Mouse (Mus musculus) embryonic facial prominence, embryonic 12.5 days (tissue): ENCODE data around the gene Aph1c. TPM values are rescaled to one million over a fixed set of nuclear protein-coding genes. Genes with fewer than 3 reads are reported as not detected.
"Not testable (repeated sequence)": the region's sequence is repeated elsewhere in the genome, so short reads cannot be mapped to it uniquely, and the experiment has no call there.

Experiments used
- ATAC-seq: fragments of 200-750 bp; cut with Nextera tagmentation; 2 replicates; pipeline ENCODE4 v1.8.0; 2017; ENCODE audit not compliant: insufficient number of reproducible peaks, insufficient read depth, low FRiP score, low TSS enrichment
- H3K27ac ChIP-seq: fragments of 300-500 bp; sonication (generic); 2 replicates; pipeline ENCODE4 v1.5.1; 2016; ENCODE audit warnings: mild to moderate bottlenecking
- H3K27me3 ChIP-seq: fragments of 300-500 bp; sonication (generic); 2 replicates; pipeline ENCODE4 v1.6.1; 2016; ENCODE audit warnings: mild to moderate bottlenecking, moderate library complexity
- H3K36me3 ChIP-seq: fragments of 300-500 bp; sonication (generic); 2 replicates; pipeline ENCODE4 v1.6.1; 2016; ENCODE audit warnings: mild to moderate bottlenecking
- H3K4me1 ChIP-seq: fragments of 300-500 bp; sonication (generic); 2 replicates; pipeline ENCODE4 v1.6.1; 2016
- H3K4me2 ChIP-seq: fragments of 300-500 bp; sonication (generic); replicated peaks from 2 replicates; pipeline ENCODE4 v1.6.1; 2016; ENCODE audit warnings: mild to moderate bottlenecking, moderate library complexity
- H3K4me3 ChIP-seq: fragments of 300-500 bp; sonication (generic); 2 replicates; pipeline ENCODE4 v1.5.1; 2016; ENCODE audit warnings: mild to moderate bottlenecking
- H3K9ac ChIP-seq: fragments of 300-500 bp; sonication (generic); 2 replicates; pipeline ENCODE4 v1.6.1; 2016; ENCODE audit warnings: mild to moderate bottlenecking, moderate library complexity
- H3K9me3 ChIP-seq: fragments of 300-500 bp; sonication (generic); 2 replicates; pipeline ENCODE4 v1.6.1; 2016; ENCODE audit warnings: mild to moderate bottlenecking, moderate library complexity
- WGBS: fragments of 180-500 bp; shearing (Covaris S2); methylation state at CpG from one replicate; pipeline ENCODE4 v1.1.7; 2016; 5-methylcytosine and 5-hydroxymethylcytosine counted together
- polyA plus RNA-seq: library from polyadenylated mRNA; unstranded; fragments of >200 nt; fragmentation: Nextera tagmentation; extraction: Ambion mirVana; gene quantifications from 2 replicates; pipeline ENCODE4 v1.2.1, GENCODE M21; 2016

Aph1c gene
- polyA plus RNA-seq, 1 experiment from 2014 or later, result 2.9 TPM

DNA sequence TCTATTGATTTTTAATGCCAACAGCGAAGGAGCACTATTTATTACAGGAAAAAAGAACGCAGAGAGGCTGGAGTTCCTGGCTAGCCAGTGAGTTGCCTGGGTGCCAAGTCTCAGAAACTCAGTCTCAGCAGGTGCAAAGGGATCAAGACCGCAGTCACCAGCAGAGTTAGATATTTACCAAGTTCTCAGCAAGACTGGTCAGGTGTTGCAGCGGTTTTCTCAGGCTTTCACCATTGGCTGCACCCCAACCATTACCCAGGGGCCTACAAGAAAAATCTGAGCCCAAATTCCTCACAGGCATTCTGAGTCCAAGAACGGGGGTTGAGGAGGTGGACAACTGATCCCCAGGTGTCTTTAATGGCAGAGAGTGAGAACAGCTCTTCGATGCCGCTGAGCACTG is 675 bp downstream of the Aph1c start:
- Histone ChIP-seq H3K27me3 (peaks cover 4% of the 10 kb centered on the region; the same call in 1 of the 2 replicates), H3K36me3 (no peaks in the 10 kb centered on the region), H3K9ac (peak overlapping the region; percentile 39; the same call in 1 of the 2 replicates), H3K9me3 (no peaks in the 10 kb centered on the region), H3K4me2 (peak overlapping the region; percentile 96), H3K4me3 (peak overlapping the region; percentile 51), H3K27ac (no peak overlapping the region), H3K4me1 (peaks cover 7% of the 10 kb centered on the region; the same call in 1 of the 2 replicates)
- 19% methylated on average over 7 of the region's 7 CpGs for WGBS
- ATAC-seq, result no peak

DNA sequence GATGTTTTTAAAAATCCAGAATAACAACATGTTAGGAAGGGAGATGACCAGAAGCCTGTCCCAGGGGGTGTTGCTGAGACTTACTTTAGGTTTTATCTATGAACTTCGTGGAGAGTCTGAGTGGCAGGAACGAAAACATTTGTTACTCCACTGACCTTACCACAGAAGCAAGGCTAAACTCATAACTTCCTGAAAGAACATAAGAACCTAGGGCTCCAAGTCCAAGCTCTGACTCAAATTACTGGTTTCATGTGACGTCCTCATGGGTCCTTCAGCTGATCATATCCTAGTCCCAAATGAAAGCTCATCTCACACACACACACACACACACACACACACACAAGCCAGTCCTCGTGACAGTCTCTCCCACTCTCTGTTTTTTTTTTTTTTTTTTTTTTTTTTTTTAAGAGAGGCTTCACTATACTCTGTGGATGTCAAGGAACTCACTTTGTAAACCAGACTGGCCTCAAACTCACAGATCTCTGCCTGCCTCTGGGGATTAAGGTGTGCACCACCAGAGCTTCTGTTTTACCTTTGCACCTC is 2.1 kb downstream of the Aph1c start:
- no peak overlapping the region for H3K9ac ChIP-seq
- no peak for ATAC-seq
- WGBS, result 42% methylated on average over 4 of the region's 4 CpGs

DNA sequence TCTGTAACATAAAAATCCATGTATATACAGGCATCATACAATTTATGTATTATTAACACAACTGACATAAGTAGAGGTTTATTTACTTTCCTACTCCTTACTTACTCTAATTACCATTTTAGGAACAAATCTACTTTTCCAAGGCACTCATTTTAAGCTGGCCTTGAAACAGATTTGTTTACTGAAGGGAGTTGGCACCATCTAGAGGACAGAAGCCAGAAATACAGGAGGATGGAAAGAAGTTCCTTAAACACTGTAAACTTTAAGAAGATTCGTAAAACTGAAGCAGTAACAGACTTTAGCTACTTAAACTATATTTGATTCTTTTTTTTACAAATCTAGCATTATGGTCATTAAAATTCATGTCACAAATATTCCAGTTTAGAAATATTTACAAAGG is 8.5 kb downstream of the Aph1c start:
- Histone ChIP-seq H3K27ac (no peak overlapping the region), H3K27me3 (peaks cover 4% of the 10 kb centered on the region; the same call in 1 of the 2 replicates), H3K36me3 (no peaks in the 10 kb centered on the region), H3K4me3 (no peak overlapping the region), H3K4me2 (no peak overlapping the region), H3K4me1 (no peaks in the 10 kb centered on the region), H3K9ac (no peak overlapping the region), H3K9me3 (no peaks in the 10 kb centered on the region)
- ATAC-seq, result no peak
- 34% methylated on average over 1 of the region's 1 CpGs for WGBS

More for the DNA sequence above, 2.1 kb downstream of the Aph1c start:
- peaks cover 7% of the 10 kb centered on the region; the same call in 1 of the 2 replicates for H3K4me1 ChIP-seq
- no peak overlapping the region for H3K27ac ChIP-seq
- H3K27me3 ChIP-seq, result peaks cover 8% of the 10 kb centered on the region; the same call in 1 of the 2 replicates
- H3K9me3 ChIP-seq, result no peaks in the 10 kb centered on the region
- no peaks in the 10 kb centered on the region for H3K36me3 ChIP-seq
- no peak overlapping the region for H3K4me3 ChIP-seq
- H3K4me2 ChIP-seq, result no peak overlapping the region

DNA sequence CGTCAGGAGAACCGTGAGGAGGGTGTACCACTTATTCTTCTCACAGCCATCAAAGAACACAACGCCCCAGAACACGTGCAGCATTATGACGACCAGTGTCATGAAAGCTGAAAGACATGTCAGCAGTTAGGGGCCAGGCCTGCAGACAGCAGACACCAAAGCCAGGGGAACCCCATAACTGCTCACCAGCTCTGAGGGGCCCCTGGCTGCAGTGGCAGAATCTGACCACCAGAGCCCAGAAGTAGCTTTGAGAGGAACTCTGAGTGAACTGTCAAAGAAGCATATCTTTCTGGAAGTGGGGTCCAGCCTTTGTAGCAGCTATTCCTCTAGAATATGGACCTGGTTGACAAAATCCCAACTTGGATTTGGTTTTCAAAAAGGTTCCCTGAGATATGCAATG is 12.3 kb downstream of the Aph1c start:
- H3K4me3 ChIP-seq, ATAC-seq, H3K9ac ChIP-seq, H3K27me3 ChIP-seq, H3K9me3 ChIP-seq, H3K36me3 ChIP-seq, H3K4me2 ChIP-seq, H3K27ac ChIP-seq, H3K4me1 ChIP-seq: not testable (repeated sequence)
- WGBS, result 87% methylated on average over 3 of the region's 5 CpGs

DNA sequence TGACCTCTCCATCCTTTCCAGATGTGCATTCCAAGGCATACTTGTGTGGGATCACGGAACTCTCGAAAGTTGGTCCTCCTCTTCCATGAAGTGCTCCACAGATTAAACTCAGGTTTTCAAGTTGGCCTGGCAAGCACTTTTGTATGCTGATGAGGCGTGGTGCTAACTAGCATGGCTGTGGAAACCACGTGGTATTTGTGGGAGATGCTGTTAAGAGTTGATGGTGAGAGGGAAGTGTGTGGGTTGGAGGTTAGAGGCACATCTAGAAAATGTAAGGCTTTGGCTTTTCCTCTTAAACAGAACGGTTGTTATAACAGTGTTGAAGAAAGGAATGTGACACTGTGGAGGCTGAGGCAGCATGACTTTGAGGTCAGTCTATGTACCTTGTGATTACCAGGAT is 13.5 kb downstream of the Aph1c start:
- Histone ChIP-seq H3K4me3 (no peak overlapping the region), H3K36me3 (no peaks in the 10 kb centered on the region), H3K27me3 (no peaks in the 10 kb centered on the region), H3K4me1 (no peaks in the 10 kb centered on the region), H3K9me3 (no peaks in the 10 kb centered on the region), H3K9ac (no peak overlapping the region), H3K27ac (no peak overlapping the region), H3K4me2 (no peak overlapping the region)
- no peak for ATAC-seq
- 76% methylated on average over 5 of the region's 5 CpGs for WGBS

DNA sequence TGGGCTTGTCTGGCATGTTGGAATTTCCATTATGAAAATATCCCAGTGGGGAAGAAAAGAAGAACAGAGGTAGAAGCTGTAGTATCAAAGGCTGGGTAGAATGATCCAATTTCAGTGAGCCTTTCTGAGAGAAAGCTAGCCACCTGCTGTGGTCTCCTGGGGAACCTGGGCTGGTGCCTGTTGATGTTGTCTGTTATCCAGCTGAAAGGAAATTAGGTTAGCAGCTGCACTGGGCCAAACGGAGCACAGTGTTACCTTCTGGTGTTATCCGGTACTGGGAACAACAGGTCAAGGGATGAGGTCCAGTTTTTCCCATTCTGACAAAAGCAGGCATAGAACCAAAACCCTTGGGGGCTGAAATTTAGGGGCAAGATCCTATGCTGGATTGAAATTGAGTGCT is 21.1 kb downstream of the Aph1c start:
- Histone ChIP-seq H3K36me3 (no peaks in the 10 kb centered on the region), H3K4me1 (0 out of 2 replicates have a peak, but pooled peaks cover 5% of the 10 kb centered on the region), H3K9me3 (no peaks in the 10 kb centered on the region), H3K9ac (no peak overlapping the region), H3K27ac (no peak overlapping the region), H3K4me2 (no peak overlapping the region), H3K27me3 (no peaks in the 10 kb centered on the region), H3K4me3 (no peak overlapping the region)
- WGBS, result 5% methylated on average over 2 of the region's 2 CpGs
- ATAC-seq, result no peak

DNA sequence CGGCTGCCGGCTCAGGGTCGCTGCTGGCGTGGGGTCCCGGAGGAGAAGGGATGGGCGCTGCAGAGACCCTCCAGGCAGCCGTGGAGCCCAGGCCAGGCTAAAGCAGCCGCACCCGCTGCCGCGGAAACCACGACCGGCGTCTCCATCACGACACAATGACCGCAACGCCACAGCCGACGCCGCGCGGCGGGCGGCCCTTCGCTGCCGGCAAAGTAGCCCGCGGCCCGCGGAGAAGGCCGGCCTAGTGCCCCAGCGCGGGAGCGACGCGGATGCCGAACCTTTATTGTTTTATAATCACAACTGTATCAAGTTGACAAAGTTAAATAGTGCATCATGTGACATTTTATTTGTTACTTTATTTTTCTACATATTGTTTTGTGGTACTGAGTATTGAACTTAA is 28.6 kb downstream of the Aph1c start:
- Histone ChIP-seq H3K4me2 (peak overlapping the region; percentile 54), H3K27me3 (peaks cover 31% of the 10 kb centered on the region), H3K4me3 (peak overlapping the region; percentile 27), H3K9ac (peak overlapping the region; percentile 42; the same call in 1 of the 2 replicates)
- H3K4me1 ChIP-seq, H3K36me3 ChIP-seq, H3K27ac ChIP-seq, ATAC-seq, H3K9me3 ChIP-seq: not testable (repeated sequence)
- WGBS, result 1% methylated on average over 30 of the region's 37 CpGs

DNA sequence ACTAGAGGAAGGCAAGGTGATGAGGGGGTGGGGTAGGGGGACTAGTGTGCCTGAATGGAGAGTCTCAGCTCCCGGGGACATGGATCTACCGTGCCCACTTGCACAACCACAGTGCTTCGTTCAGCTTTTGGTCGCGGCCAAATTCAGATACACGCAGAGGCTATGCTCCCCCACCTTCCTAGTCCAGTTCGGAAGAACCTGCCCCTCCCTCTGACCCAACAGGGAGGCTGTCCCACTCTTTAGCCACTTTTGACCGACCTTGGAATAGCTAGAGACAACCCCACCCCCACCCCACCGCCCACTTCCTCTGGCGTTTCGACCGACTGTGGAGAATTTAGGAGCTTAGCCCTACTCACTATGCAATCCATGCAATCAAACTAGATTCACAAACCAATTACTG is 32.6 kb downstream of the Aph1c start:
- Histone ChIP-seq H3K36me3 (no peaks in the 10 kb centered on the region), H3K4me2 (no peak overlapping the region), H3K27ac (no peak overlapping the region), H3K27me3 (peaks cover 28% of the 10 kb centered on the region), H3K9ac (no peak overlapping the region), H3K4me3 (no peak overlapping the region), H3K9me3 (no peaks in the 10 kb centered on the region), H3K4me1 (no peaks in the 10 kb centered on the region)
- no peak for ATAC-seq
- WGBS, result 42% methylated on average over 12 of the region's 12 CpGs

DNA sequence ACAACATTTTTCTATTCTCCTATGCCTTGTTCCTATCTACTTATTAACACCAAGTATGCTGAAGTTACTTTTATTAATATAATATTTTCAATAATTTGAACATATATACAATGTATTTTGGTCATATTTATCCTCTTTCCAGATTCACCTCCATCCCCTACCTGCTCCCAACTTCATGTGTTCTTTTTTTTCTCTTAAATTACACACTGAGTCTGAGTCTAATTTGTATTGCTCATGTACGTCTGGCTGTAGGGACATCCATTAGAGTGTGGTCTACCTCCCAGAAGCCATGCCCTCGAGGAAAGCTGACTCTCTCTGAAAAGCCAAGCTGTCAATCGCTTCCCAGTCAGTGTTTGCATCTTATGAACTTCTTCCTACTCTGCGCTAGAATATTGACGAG is 37.8 kb downstream of the Aph1c start, which contains the start of gene Gm10647:
Gm10647 (plus strand) TSS at position 301 of the 400 bp plus-strand sequence.
- 67% methylated on average over 5 of the region's 5 CpGs for WGBS
- ATAC-seq, result no peak
- Histone ChIP-seq H3K36me3 (no peaks in the 10 kb centered on the region), H3K9ac (peak within 1 kb of the TSS; percentile 15; the same call in 1 of the 2 replicates), H3K27ac (peak within 1 kb of the TSS; percentile 90; the same call in 1 of the 2 replicates), H3K9me3 (no peaks in the 10 kb centered on the region), H3K27me3 (no peaks in the 10 kb centered on the region), H3K4me3 (peak within 1 kb of the TSS; percentile 61), H3K4me1 (0 out of 2 replicates have a peak, but pooled peaks cover 3% of the 10 kb centered on the region), H3K4me2 (peak within 1 kb of the TSS; percentile 61)

DNA sequence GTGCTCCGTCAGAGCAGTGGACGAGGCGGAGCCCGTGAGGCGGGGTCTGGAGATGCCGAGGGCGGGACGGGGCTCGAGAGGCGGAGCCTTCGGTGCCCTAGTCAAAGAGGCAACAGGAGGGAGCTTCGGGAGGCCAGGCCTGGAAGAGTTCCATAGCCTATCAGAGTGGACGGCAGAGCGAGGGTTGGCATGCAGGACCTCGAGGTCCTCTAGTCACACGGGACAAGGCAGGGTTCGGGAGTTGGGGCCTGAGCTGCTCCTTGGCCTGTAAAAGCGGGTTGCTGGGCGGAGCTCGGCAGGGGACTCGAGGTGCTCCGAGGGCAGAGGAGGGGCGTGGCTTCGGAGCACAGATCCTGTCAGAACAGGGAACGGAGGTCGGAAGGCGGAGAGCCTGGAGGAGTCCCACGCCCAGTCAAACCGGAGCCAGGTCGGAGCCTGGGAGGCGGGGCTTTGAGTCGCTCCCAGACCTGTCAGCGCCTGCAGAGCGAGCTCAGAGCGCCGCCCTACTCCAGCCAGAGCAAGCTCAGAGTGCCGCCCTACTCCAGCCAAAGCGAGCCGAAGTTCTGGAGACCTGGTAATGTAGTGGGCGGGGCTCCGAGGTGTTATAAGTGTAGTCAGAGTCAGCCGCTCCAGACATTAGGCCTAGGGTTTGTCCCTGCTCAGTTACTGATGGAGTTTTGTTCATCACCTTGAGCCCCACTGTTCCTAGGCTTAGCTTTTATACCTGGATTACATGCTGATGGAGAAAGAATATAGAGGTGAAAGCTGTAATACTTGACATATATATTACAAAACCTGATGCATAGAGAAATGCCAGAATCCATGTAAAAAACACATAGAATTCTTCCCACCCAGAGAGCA is 38.8 kb downstream of the Aph1c start, which contains the start of gene Aph1b:
Aph1b (minus strand) TSS at position 27 of the 861 bp plus-strand sequence.
- peak within 1 kb of the TSS; percentile 90 for H3K27ac ChIP-seq
- H3K9me3 ChIP-seq, result no peaks in the 10 kb centered on the region
- 0 out of 2 replicates have a peak, but pooled peaks cover 3% of the 10 kb centered on the region for H3K4me1 ChIP-seq
- H3K4me2 ChIP-seq, result peak within 1 kb of the TSS; percentile 61
- H3K4me3 ChIP-seq, result peak within 1 kb of the TSS; percentile 61
- under 1% methylated on average over 42 of the region's 42 CpGs for WGBS
- peak within 1 kb of the TSS; percentile 63 for H3K9ac ChIP-seq
- no peaks in the 10 kb centered on the region for H3K27me3 ChIP-seq
- no peaks in the 10 kb centered on the region for H3K36me3 ChIP-seq
- ATAC-seq, result peak; percentile 98

DNA sequence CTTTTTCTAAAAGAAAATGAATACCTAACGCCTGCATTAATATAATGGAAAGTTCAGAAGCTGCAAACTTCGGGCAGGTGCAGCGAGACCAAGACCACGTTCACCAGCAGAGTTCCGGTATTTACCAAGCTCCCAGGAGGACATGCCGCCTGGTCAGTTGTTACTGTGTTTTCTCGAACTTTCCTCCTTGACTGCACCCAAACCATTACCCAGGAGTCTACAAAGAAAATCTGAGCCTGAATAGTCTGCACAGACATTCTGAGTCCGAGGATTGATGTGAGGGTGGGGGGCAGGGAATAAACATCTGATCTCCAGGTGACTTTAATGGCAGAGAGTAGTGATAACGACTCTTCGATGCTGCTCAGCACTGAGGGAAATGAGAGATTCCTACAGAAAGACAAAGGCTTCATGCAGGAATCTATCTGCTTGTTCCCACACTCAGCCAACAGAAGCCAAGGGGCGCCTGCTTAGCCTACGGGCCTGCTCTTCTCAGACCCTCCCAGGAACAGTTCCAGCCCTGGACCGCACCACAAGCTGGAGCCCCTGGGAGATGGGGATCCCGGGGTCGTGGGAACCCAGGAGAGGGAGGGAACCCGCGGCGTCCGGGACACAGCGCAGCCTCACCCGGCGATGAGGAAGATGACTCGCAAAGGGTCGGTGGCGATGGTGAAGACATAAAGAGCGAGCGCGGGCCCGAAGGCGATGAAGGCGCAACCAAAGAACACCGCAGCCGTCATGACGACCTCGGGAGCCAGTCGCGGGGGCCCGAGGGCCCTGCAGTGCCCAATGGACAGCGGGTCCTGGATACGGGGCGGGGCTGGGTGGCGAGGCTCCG is 39.7 kb downstream of the Aph1c start:
- ATAC-seq, result peak; percentile 11
- Histone ChIP-seq H3K4me2 (peak overlapping the region; percentile 61), H3K9ac (peak overlapping the region; percentile 63), H3K4me3 (peak overlapping the region; percentile 61), H3K9me3 (no peaks in the 10 kb centered on the region), H3K36me3 (no peaks in the 10 kb centered on the region), H3K27ac (peak overlapping the region; percentile 90), H3K4me1 (0 out of 2 replicates have a peak, but pooled peaks cover 3% of the 10 kb centered on the region), H3K27me3 (no peaks in the 10 kb centered on the region)
- WGBS, result 2% methylated on average over 43 of the region's 43 CpGs
